Mouse (Mus musculus) embryo, embryonic 10.5 days (tissue): Measurements from ENCODE around the gene Zkscan4.
"Not testable (repeated sequence)": the region's sequence is repeated elsewhere in the genome, so short reads cannot be mapped to it uniquely, and the experiment has no call there.

Source experiments
- DNase-seq: peaks from one replicate; pipeline ENCODE4 v3.0.0-alpha.2; 2015; ENCODE audit warnings: low spot score

The Zkscan4 gene

GRCm38 (mm10) chr13:21478759-21479670 is at the start of gene Zkscan4, which contains the start of gene Gm10065:
Gene Zkscan4, plus strand, starts transcription at chr13:21478907.
Gene Gm10065, minus strand, starts transcription at chr13:21479441.
- peak; percentile 88 for DNase-seq

- no peak for DNase-seq
Observed at GRCm38 (mm10) chr13:21435476-21435875, 43.2 kb upstream of the Zkscan4 start.

GRCm38 (mm10) chr13:21440503-21441206 is 38.1 kb upstream of the Zkscan4 start, which contains the start of gene Pgbd1:
Gene Pgbd1, minus strand, starts transcription at chr13:21441058.
- DNase-seq, result peak; percentile 89

- peak; percentile 28 for DNase-seq
Observed at GRCm38 (mm10) chr13:21441207-21441572, 37.5 kb upstream of the Zkscan4 start.

- no peak for DNase-seq
Observed at GRCm38 (mm10) chr13:21446796-21447195, 31.9 kb upstream of the Zkscan4 start.

GRCm38 (mm10) chr13:21447856-21448614 is 30.7 kb upstream of the Zkscan4 start:
- DNase-seq, result no peak

- no peak for DNase-seq
Observed at GRCm38 (mm10) chr13:21453042-21453441, 25.7 kb upstream of the Zkscan4 start.

- peak; percentile 95 for DNase-seq
Observed at GRCm38 (mm10) chr13:21453449-21453848, 25.3 kb upstream of the Zkscan4 start, which contains the start of gene Zscan26. Gene Zscan26, minus strand, starts transcription at chr13:21453730.

- DNase-seq, result no peak
Observed at GRCm38 (mm10) chr13:21454133-21454532, 24.6 kb upstream of the Zkscan4 start.

- DNase-seq, result no peak
Observed at GRCm38 (mm10) chr13:21456347-21456746, 22.4 kb upstream of the Zkscan4 start.

- not testable (repeated sequence) for DNase-seq
Observed at GRCm38 (mm10) chr13:21462516-21462915, 16.2 kb upstream of the Zkscan4 start.

- no peak for DNase-seq
Observed at GRCm38 (mm10) chr13:21467336-21467735, 11.4 kb upstream of the Zkscan4 start.

- DNase-seq, result peak; percentile 93
Observed at GRCm38 (mm10) chr13:21468061-21469019, 10.4 kb upstream of the Zkscan4 start, which contains the start of gene Nkapl. Gene Nkapl, minus strand, starts transcription at chr13:21468509.

GRCm38 (mm10) chr13:21469097-21469496 is 9.6 kb upstream of the Zkscan4 start:
- DNase-seq, result no peak

GRCm38 (mm10) chr13:21472427-21472826 is 6.3 kb upstream of the Zkscan4 start:
- no peak for DNase-seq

GRCm38 (mm10) chr13:21486881-21487280 is 8.2 kb downstream of the Zkscan4 start:
- DNase-seq, result no peak

- DNase-seq, result no peak
Observed at GRCm38 (mm10) chr13:21492847-21493246, 14.1 kb downstream of the Zkscan4 start.

- no peak for DNase-seq
Observed at GRCm38 (mm10) chr13:21495080-21495479, 16.4 kb downstream of the Zkscan4 start, which contains the start of gene AK157302. Gene AK157302, plus strand, starts transcription at chr13:21495223.

GRCm38 (mm10) chr13:21501182-21501581 is 22.5 kb downstream of the Zkscan4 start, which contains the start of gene Gm11273:
Gene Gm11273, minus strand, starts transcription at chr13:21501418.
- DNase-seq, result not testable (repeated sequence)

GRCm38 (mm10) chr13:21502296-21502695 is 23.6 kb downstream of the Zkscan4 start:
- no peak for DNase-seq
